Mouse (Mus musculus): ENCODE measurements around the gene Nfia. TPM values are rescaled to one million over a fixed set of nuclear protein-coding genes. Genes with fewer than 3 reads are reported as not detected.
A peak's percentile ranks its signal among the peaks of the same experiment; 100 is the strongest.

Nfia gene
- polyA plus RNA-seq, 3 experiments from 2014 or later, result 11.0 to 19.2 (median 15.7) TPM

DNA sequence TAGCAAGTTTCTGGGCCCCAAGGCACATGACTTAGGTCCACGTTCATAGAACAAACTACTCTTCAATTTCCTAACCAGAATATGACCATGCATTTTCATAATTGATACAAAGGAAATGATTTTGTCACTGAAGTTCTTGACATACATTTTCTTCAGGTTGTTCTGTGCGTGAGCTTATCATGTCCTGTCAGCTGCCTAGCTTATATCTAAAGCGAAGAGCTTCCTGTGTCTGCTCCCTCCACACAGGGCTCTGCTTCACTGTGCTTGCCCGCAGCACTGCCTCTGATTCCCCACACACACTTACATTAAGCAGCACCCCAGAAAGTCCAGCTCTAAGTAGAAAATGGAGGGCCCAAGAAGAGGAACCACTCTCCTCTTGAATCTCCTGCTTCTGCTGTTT, 310.0 kb downstream of the Nfia start:
- no peak for ATAC-seq

DNA sequence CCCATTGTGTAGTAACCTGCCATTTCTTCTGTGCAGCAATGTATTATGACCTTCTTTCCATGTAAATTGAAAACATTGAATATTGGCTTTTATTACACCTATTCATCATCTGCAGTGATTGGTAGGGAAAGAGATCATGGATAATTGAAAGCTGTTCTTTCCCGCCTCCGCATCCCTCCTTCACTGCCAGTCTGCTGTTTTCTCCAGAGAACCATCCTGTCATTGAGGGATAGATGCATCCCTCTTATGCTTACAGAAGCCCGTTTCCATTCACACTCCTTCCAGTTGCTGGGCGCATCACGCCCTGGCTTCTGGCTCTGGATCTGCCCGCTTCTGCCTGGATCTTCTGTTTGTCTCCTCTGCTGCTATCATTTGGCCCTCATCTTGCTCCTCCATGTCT, 312.5 kb downstream of the Nfia start:
- no peak for ATAC-seq

DNA sequence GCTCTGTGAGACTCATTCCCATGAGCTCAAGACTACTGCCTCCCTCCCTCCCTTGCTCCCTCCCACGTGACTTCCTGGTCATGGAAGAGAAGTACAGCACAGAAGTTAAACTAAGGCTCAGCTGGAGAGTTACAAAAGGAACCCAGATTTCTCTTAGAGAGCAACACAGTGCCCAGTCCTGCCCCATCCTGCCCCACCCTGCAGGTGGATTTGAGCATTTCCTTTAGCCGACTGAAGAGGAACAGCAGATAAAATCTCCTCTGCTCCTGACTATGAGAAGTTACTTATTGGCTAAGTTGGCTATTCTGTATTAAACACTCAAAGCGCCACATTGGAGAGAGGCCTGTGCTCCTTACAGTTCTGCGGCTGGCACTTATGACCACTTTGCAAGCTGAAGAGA, 314.4 kb downstream of the Nfia start:
- no peak for ATAC-seq

DNA sequence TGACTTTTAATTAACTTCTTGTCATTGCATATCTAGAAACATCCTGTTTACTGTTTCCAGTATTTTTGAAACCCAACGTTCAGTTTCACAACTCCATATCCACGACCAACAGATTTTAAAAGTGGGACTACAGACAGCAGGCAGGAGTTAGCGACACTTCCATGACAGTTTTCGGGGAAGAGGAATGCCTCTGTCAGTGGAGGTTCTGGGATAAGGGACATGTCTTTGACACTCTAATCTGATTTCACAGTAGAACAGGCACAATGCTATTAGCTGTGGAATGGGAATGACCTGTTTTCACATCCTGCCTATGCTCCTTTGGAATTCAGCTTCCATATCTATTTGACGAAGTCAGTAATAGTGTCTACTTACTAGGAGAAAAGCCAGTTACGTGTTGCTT, 317.5 kb downstream of the Nfia start:
- no peak for ATAC-seq

DNA sequence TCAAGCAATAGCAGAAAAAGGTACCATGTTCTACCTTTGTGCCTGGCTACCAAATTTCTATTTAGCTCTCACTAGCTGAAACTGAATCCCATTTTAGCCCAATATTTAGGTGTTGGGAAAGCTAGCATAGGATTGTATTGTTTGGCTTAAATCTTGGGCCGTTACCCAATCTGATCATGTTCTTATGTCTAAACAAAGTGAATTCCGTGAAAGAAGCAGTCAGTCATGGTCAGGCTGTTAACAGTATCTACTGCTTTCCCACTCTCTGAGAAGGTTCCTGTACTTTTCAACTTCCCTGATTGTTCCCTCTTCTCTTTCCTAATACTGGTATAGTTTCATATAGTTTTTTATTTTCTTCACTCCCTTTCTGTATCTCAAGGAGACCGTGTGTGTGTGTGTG, 318.1 kb downstream of the Nfia start:
- ATAC-seq, result no peak

DNA sequence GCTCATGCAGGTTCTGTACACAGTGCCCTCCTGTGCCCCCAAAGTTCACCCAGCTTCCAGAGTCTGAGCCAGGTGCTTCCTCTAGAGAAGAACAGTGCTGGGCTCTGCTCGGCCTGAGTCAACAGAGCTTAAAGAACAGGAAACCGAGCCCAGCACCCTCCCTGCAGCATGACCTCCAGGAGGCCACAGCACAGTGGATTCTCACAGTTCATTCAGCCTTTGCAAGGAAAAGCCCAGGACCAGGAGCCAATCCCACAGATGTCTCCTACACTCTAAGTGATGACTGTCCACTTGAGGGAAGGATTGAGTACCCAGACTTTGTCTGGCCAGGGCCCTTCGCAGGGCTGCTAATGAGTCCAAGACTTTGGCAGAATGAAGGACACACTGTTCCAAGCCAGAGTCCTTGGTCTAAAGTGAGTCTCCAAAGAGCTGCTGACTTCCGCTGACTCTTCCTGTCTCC, 318.9 kb downstream of the Nfia start:
- no peak for ATAC-seq

DNA sequence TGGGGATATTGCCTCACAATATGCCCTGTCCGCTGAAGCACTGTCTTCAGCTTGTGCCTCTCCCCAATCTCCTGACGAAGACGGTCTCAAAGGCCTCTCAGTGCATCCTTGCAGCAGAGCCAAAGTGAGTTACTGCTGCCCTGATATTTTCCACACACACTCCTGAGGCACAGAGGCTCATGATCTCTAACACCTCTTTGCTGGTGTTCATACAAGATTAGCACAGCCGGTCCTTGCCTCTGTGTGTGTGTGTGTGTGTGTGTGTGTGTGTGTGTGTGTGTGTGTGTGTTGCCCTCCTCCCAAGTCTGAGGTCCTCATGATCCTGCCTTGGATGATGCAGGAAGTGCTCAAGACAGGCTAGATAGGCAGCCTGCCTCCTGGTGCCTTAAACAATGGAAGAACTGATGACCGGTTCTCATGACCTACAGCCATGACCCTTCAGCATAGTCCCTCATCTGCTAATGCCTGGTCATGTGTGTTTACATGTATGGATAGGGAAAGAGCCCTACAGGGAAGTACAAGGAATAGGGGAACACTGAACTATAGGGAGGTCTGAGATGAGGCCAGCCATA, 319.5 kb downstream of the Nfia start:
- ATAC-seq, result no peak

DNA sequence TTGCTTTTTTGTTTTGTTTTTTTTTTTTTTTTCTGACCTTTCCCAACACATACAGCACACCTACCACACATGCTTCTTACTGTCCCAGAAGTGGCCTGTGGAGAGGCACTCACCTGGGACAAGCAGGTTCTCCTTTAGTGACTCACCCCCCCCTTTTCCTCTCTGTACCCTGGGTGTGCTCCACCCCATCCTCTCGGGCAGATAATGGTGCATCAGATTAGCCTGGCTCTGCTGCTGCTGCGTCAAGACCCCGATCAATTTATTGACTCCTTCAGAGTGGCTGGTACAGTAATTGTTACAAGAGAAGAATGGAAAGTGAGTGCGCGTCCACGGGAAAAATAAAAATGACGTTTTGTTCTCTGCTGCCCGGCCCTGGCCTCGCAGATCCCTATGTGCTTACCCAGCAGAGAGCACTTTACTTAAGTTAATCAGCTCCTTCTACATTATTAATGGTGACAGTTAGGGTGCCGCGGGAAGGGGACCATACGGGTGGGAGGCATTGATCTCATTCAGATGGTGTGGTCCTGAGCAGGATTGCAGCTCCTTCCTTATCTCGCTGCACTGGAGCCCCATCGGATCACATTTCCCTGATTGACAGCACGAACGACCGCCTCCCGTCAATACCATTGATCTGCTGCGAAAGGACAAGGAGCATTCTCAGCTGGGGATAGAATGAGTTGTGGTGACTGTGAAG, 321.7 kb downstream of the Nfia start:
- ATAC-seq, result no peak

DNA sequence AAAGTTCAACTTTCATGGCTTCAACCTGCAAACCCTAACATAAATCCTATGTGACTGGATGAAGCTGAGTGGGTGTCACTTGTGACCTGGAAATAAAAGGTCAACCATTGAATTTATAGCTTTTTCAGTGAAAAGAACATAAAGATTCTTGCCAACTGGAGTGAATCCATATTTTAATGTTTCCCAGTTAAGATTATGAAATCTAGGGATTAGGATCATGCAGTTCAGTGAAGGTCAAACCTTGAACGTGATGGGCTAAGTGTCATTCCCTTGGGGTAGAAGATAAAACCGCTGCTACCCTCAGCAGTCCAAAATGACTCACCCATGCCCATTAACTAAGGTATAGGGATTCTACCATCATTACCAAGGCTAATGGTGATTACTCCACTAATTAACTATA, 322.5 kb downstream of the Nfia start:
- ATAC-seq, result no peak

DNA sequence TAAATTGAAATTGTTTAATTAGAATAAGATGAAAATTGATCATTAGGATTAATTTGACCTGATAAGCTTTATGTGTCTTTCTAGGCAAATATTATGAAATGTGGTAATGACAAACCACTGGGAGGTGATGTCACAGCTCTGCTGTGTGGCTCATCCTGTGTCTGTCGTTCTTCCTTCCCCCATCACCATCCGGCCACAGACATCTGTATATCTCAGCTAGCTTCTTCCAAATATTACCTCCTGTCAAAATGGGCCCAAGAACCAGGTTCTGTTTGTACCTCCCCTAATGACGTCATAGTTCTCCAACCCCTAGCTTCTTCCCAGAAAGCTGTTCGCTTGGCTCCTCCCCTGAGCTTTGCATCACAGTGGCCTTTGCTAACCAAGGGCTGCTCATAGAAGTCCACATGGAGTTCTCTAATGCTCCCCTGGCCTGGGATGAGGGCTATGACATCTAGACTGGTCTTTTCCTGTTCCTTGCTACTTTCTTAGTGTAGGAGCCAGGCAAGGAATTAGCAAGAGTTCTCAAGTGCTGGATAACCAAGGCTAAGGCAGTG, 324.6 kb downstream of the Nfia start:
- ATAC-seq, result peak; percentile 48

DNA sequence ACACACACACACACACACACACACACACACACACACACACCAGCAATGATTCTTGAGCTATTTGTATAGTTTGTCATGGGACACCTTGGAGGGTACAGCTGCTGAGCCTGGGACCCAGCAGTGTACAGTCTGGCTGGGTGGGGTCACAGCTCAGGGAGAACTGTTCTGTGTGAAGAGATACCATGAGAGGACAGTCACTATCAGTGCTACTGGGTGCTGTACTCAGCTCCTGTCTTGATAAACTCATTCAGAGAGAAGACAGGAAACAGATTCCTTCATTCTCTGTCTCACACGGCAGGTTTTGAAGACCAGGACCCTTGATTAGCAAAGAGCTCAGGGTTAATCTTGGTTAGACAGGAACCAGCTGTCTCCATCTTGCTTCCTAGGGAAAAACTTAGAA, 326.1 kb downstream of the Nfia start:
- ATAC-seq, result no peak

DNA sequence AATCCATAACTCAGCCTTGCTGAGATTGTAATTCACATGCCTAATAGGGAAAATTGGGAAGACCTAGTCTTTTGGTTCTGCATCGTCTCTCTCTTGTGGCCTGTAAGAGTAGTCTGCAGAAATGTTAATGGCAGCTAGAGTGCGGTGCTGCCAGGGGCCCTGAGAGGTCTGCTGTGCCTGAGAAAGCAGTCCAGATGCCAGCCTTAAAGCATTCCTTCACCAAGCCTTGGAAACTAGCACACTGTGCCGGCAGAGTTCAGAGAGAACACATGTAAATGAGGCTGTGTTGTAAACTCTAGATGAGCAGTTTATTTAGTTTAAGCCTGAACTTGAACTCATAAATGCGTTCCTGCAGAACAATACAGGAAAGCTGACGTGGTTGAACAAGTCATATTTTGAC, 326.9 kb downstream of the Nfia start:
- no peak for ATAC-seq

DNA sequence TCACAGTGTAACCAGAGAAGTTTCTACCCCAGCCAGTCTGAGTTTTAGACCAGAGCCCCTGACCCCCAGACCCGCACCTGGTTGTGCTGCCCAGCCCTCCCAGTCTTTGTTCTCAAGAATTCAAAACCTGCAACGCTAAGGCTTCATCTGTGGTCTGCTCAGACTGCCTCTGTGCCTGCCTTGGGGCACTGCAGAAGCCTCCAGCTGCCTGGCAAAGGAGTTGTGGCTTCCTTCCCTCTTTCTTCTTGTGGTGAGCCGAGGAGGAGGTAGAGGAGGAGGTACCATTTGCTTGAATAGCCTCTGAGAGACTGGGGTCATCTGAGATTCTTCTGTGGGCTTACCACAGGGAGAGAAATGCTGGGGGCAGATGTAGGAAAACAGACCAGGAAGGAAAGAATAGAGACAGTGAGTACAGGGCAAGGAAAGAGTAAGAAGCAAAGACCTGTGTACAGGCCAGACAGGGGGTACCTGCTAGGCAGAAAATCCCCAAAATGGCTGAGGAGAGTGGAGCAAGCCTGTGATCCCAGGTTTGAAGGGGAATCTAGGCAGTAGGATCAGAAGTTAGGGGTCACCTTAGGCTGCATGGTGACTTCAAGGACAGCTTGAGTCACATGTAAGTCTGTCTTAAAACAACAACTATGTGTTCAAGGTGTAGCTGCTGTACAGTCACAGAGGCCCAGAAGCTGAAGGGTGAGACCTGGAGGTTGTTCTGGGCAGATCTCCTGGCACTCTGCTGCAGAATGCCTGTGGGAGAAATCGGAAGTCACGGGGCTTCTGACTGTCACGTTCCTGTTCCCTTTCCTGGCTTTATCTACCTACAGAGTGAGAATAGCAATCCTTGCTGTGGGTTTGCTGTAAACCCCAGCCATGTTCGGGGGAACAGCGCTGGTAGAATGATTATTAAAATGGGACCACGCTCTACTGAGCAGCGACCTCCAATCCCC, 328.9 kb downstream of the Nfia start:
- no peak for ATAC-seq

DNA sequence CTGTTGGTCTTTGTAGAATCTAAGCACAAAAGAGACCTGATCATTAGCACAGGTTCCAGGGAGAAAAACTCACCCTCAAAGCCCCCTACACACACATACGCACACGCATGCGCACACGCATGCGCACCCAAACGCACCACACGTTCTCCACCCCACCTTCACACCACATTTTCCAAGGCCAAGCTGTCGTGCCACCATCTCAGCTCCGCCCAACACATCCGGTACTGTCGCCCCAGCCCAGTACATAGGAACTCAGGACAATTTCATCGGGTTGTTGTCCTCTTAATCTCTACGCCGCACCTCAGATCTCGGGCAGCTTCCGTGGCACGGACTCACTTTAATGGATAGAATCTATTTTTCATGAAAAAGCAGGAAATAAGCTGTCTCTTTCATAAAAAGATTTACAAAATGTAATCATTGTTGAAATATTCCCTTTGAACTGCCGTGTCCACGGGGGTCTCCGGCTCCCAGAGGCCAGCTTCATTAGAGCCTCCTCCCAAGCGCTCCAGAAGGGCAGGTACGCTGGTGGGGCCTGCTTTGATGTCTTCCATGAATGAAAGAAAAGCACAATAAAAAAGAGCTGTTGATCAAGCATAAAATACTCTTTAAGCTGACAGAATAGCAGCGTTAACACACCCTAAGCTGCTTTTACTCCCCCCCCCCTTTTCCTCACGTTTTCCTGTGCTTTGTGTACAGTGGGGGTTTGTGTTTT, 330.2 kb downstream of the Nfia start:
- ATAC-seq, result no peak

DNA sequence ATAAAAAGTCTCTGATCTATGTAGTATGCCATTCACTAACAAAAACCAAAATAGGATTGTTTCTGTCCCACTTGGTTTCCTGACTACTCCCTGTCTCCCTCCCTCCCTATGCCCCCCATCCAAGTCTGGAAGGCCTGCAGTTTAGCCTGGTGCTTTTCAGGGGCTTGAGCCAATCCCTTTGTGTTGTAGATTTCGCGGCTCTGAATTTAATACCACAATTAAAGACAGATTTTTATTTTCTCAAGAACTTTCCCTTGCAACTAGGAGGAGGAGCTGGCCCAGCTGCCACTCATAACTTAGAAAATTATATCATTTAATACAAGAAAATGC, 330.8 kb downstream of the Nfia start:
- no peak for ATAC-seq

DNA sequence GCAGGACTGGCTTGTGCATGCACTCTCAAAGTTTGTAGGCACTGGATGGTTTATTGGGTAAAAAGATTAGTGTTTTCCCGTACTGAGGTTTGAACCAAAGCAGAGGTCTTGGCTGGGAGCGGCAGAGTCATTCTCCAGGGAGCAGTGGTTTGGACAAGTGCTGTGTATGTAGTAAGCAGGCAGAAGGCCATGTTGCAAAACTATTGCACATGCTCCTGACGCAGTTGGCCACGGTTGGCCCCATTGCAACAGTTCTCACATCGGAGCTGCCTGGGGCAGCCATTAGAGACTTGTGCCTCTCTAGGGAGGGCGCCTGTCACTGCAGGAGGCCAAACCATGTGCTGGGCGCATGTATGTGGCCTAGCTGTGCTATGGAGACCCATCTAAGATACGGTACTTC, 331.6 kb downstream of the Nfia start:
- ATAC-seq, result no peak

DNA sequence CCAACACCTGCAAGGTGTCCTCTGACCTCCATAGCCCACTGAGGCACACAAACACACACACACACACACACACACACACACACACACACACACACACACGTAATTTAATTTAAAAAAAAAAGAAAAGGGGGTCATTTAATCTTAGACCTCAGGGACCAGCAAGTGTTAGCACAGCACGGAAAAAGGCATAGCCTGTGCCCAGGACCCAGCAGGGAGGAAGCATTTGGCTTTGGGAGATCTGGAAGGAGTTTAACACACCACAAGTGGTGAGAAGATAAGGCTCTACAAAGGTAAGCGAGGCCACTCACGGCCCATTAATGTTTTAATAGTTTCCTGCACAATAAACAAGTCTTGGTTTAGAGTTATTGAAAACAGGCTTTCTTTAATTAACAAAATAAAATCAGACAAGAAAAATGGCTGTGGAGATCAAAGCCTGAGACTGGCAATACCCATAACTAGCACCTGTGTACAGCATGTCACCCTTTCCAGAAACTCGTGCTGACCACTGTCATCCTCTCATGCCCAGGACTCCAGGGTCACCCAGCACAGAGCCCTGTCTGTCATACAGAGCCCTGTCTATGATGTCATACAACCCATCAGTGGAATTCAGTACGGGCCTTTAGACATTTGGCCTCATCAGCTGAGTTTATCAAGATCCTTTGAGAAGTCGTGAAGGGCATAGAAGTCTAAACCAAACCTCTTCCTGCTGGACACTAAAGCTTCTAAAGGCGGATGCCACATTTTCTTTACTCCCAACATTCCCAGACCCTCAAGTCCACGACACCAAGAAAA, 332.6 kb downstream of the Nfia start:
- no peak for ATAC-seq

DNA sequence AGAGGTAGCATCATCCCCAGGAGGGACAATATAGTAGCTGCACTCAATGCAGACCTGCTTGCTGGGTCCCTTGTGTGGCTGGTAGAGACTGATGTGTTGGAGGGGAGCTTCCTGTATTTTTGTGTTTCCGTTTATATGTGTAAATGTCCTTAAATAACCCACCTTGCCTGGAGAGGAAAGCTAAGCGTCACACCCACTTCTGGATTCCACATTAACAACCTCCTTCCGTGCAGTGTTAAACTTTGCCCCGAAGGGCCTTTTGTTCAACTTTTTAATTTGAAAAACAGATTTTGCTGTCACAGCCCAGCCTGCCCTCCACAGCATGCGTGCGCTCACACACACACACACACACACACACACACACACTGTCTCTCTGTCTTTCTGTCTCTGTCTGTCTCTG, 333.4 kb downstream of the Nfia start:
- ATAC-seq, result no peak

DNA sequence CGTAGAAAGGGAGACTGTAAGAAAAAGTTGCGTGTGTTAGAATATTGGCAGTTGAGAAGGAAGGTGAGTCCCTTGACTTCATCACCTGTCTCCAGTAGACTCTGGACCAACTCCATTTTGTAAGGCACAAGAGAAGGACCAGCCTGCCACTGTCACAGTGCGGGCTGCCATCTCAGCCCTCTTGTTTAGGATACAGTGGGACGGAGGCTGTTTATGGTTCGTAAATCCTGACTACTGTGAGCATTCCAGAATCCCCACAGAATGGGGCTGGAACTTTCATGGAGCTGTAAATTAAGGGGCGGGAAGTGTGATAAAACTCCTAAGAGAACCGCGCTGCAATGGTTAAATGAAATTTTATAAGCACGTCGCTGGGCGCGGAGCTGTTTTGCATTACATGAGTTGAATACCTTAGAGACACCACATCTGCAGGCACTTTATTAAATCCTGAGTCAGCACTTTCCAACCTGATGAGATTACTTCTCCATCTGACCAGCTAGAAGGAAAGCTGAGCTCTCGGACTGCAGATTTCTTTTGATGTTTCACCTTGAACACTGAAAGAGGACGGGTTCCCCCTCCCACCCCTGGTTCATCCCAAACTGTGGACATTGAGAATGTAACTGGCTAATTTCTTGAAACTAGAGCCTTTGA, 334.0 kb downstream of the Nfia start:
- no peak for ATAC-seq

DNA sequence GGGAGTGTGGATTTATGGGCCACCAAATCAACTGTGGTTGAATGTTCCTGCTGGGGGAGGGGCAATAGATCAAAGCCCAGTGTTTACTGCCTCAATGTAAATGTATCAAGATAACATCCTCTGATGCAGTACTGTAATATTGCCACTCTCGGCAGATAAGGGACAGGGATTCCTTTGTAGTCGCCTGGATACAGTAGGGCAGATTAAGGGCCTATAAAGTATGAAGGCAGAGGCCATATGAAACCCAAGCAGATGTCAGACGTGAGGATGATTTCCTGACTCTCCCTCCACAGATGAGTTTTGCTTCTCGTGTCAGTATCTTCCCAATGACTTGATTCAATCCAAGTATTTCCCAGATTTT, 334.5 kb downstream of the Nfia start:
- ATAC-seq, result peak; percentile 28

DNA sequence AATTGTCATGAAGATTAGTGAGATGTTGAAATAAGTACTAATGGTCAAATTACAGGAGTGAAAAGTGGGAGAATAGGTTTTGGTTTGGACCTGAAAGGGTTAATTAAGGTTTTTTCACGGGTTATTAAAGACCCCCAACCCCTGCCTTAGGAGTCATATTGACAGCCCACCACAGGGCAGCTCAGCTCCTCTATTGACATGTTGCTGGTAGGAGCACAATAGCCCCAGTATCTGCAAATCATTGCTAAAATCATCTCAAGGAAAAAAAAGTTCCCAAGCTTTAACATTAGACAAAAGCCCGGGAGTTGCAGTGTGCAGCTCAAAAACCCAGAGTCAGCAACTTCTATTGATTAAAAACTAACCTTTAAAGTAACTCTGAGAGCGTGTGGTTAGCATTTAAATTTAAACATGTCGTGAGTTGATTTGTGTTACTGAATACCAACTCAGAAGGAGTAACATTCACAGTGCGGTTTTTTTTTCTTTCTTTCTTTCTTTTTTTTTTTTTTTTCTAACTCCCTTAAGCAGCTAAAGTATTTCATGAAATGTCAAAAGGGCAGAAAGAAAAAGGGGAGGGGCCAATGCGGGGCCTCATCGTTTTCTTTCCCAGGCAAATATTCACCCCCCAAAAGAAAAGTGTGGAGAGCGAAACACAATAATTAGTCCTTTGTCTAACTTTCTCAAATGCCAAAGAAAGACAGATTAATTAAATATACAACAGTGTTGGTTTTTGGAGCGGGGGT, 335.6 kb downstream of the Nfia start:
- no peak for ATAC-seq

Measured in inflammation-experienced regulatory T-cells, adult 6 months (primary cell).